Mouse (Mus musculus) heart, embryonic 16.5 days (tissue): ENCODE measurements at regions not wholly inside any gene's neighbourhood (a gene's known extent, or its start where the extent isn't known, plus 50 kb on each side); places are given as distances from the start of the nearest gene placed in this dataset.

Source experiments
- ATAC-seq: fragments of 200-750 bp; cut with Nextera tagmentation; replicated peaks from 2 replicates; pipeline ENCODE4 v1.8.0; 2017; ENCODE audit warnings: moderate number of reproducible peaks; ENCODE audit not compliant: insufficient read depth, low FRiP score; ENCODE audit errors: extremely low read depth
- H3K27ac ChIP-seq: fragments of 300-500 bp; sonication (generic); 2 replicates; pipeline ENCODE4 v1.5.1; 2014; ENCODE audit warnings: mild to moderate bottlenecking, low read length, control low read depth, moderate library complexity
- H3K27me3 ChIP-seq: fragments of 300-500 bp; sonication (generic); 2 replicates; pipeline ENCODE4 v1.6.1; 2014; ENCODE audit warnings: low read length, mixed read lengths; ENCODE audit not compliant: control insufficient read depth, insufficient read depth
- H3K36me3 ChIP-seq: fragments of 300-500 bp; sonication (generic); 2 replicates; pipeline ENCODE4 v1.6.1; 2014; ENCODE audit not compliant: control insufficient read depth, insufficient read depth
- H3K4me1 ChIP-seq: fragments of 300-500 bp; sonication (generic); 2 replicates; pipeline ENCODE4 v1.6.1; 2014; ENCODE audit warnings: low read length, mixed read lengths; ENCODE audit not compliant: control insufficient read depth, insufficient read depth
- H3K4me2 ChIP-seq: fragments of 300-500 bp; sonication (generic); 2 replicates; pipeline ENCODE4 v1.6.1; 2014; ENCODE audit warnings: low read depth, mild to moderate bottlenecking, control low read depth, low read length
- H3K4me3 ChIP-seq: fragments of 300-500 bp; sonication (generic); 2 replicates; pipeline ENCODE4 v1.5.1; 2014; ENCODE audit warnings: mild to moderate bottlenecking, control low read depth, low read length
- H3K9ac ChIP-seq: fragments of 300-500 bp; sonication (generic); 2 replicates; pipeline ENCODE4 v1.6.1; 2014; ENCODE audit warnings: low read length, control low read depth
- H3K9me3 ChIP-seq: fragments of 300-500 bp; sonication (generic); replicated peaks from 2 replicates; pipeline ENCODE4 v1.6.1; 2016; ENCODE audit warnings: low read length; ENCODE audit not compliant: control insufficient read depth
- WGBS: fragments of 180-500 bp; shearing (Covaris S2); extraction: QIAGEN DNeasy Blood & Tissue Kit; methylation state at CpG from one replicate; pipeline ENCODE4 v1.1.7; 2014; 5-methylcytosine and 5-hydroxymethylcytosine counted together

DNA sequence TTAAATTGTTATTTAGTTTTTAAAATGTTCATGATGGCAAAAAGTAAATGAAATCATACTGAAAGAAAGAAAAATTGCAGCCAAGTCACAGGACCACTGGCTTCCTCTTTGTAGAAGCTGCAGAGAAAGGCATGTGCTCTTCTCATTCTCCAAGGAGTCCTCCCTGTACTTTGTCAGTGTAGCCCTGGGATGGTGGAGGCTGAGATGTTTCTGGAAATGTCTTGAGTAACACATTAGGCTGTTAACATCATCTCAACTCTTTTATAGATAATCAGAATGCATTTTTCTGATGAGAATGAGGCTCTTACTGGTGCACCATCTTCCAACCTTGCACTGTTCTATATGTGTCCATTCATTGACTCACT, 128.3 kb upstream of the Tle1 start:
- H3K36me3 ChIP-seq, result no peaks in the 10 kb centered on the region
- H3K4me1 ChIP-seq, result no peaks in the 10 kb centered on the region
- no peak overlapping the region for H3K27ac ChIP-seq
- H3K9ac ChIP-seq, result no peak overlapping the region
- no peak overlapping the region for H3K4me3 ChIP-seq
- H3K27me3 ChIP-seq, result no peaks in the 10 kb centered on the region
- H3K4me2 ChIP-seq, result no peak overlapping the region
- ATAC-seq, result no peak
- no peaks in the 10 kb centered on the region for H3K9me3 ChIP-seq

GRCm38 (mm10) chr4:72328282-72329025, 127.7 kb upstream of the Tle1 start:
- Histone ChIP-seq H3K4me2 (no peak overlapping the region), H3K9me3 (no peaks in the 10 kb centered on the region), H3K27me3 (no peaks in the 10 kb centered on the region), H3K27ac (no peak overlapping the region), H3K9ac (no peak overlapping the region), H3K4me3 (no peak overlapping the region), H3K36me3 (no peaks in the 10 kb centered on the region), H3K4me1 (no peaks in the 10 kb centered on the region)
- no peak for ATAC-seq
- 80% methylated on average over 2 of the region's 2 CpGs for WGBS

DNA sequence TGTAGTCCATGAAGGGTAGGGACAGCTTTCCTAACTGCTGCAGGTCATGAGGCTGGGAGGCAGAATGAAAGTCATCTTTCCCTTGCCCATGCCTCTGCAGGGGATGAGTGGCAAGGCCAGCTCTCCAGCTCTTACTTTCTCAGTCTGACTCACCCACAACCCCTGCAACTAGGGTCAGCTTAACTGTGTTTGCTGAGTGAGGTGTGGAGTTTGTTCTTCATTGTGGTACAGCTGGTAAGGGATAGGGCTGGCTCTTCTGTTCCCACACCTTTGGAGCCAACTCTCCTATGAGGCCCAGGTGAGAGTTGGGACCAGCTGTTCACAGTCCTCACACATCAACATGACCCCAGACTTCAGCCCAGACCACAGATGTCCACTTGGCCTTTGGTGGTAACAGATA, 124.2 kb upstream of the Tle1 start:
- H3K4me2 ChIP-seq, result no peak overlapping the region
- no peaks in the 10 kb centered on the region for H3K36me3 ChIP-seq
- no peaks in the 10 kb centered on the region for H3K27me3 ChIP-seq
- H3K9me3 ChIP-seq, result no peaks in the 10 kb centered on the region
- H3K4me1 ChIP-seq, result no peaks in the 10 kb centered on the region
- ATAC-seq, result no peak
- H3K27ac ChIP-seq, result no peak overlapping the region
- H3K9ac ChIP-seq, result no peak overlapping the region
- H3K4me3 ChIP-seq, result no peak overlapping the region

- H3K27ac ChIP-seq, result no peak overlapping the region
- H3K36me3 ChIP-seq, result no peaks in the 10 kb centered on the region
- H3K4me2 ChIP-seq, result no peak overlapping the region
- no peaks in the 10 kb centered on the region for H3K4me1 ChIP-seq
- WGBS, result 19% methylated on average over 1 of the region's 1 CpGs
- no peak overlapping the region for H3K4me3 ChIP-seq
- H3K27me3 ChIP-seq, result no peaks in the 10 kb centered on the region
- no peak overlapping the region for H3K9ac ChIP-seq
- no peak for ATAC-seq
- H3K9me3 ChIP-seq, result no peaks in the 10 kb centered on the region
These were observed 84.5 kb upstream of the Tle1 start for GRCm38 (mm10) chr4:72285112-72285675.

- no peaks in the 10 kb centered on the region for H3K9me3 ChIP-seq
- H3K4me3 ChIP-seq, result no peak overlapping the region
- H3K4me1 ChIP-seq, result no peaks in the 10 kb centered on the region
- no peak overlapping the region for H3K4me2 ChIP-seq
- WGBS, result 69% methylated on average over 1 of the region's 1 CpGs
- H3K27me3 ChIP-seq, result no peaks in the 10 kb centered on the region
- no peak for ATAC-seq
- no peak overlapping the region for H3K27ac ChIP-seq
- no peak overlapping the region for H3K9ac ChIP-seq
- no peaks in the 10 kb centered on the region for H3K36me3 ChIP-seq
These were observed 49.8 kb upstream of the Tle1 start for GRCm38 (mm10) chr4:72250531-72250930.
